Mouse (Mus musculus) ZHBTc4 (cell line): Measurements from ENCODE around the gene Dpp7.

Experiments
- DNase-seq: peaks from one replicate; pipeline ENCODE4 v3.0.0-alpha.2; 2011; ENCODE audit warnings: low read depth, low spot score

The Dpp7 gene

DNA sequence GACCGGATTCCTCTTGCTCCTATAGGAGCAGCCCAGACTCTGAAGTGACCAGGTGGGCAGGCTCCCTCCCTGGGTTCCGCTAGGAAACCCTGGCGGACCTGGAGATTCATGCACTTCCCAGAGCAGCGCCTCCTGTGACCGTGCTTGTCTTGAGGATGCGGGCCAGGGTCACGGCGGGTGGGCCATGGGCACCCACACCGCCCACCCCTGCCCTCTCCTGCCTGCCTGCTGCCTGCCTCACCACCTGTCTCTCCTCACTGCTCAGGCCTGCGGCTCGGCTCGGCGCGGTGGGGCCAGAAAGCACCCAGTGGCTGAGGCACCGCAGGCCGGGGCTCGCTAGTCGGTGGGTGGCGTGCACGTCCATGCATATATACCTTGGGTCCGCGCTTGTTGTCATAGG is 45.2 kb downstream of the Dpp7 start:
- peak; percentile 45 for DNase-seq

- DNase-seq: no peak
Measured at GRCm38 (mm10) chr2:25310180-25310579, 46.0 kb downstream of the Dpp7 start.

DNA sequence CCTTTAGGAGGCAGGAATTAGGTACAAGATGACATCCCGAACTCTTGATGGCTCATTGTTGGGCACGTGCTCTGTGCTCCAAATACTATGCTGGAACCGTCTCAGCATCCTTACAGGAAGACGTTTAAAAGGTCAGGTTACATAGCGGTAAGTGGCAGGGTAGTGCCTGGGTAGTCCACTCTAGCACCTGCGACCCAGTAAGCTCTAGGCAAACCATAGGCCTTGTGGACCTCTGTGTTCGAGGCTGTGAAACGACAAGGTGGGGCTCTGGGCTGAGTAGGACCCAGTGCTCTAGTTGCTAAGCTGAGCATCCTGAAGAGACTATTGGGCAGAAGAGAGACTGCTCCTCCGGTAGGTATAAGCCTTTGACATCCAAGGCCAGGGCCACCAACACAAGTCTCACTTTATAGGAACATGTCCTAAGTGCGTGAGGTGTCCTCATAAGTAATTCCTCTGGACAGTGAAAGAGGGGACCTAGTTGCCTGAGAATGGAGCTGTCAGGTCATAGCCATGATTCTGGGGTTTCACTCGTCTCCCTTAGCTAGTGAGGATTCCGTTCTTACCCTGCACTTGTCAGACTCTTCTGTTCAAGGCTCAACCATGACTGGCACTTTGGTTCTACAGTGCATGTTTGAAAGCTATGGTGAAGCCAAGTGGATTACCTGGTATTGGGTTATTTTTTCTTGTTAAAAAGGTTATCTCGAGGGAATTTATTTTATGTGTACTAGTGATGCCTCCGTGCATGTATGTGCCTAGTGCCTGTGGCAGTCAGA is 50.4 kb downstream of the Dpp7 start:
- DNase-seq: no peak

DNA sequence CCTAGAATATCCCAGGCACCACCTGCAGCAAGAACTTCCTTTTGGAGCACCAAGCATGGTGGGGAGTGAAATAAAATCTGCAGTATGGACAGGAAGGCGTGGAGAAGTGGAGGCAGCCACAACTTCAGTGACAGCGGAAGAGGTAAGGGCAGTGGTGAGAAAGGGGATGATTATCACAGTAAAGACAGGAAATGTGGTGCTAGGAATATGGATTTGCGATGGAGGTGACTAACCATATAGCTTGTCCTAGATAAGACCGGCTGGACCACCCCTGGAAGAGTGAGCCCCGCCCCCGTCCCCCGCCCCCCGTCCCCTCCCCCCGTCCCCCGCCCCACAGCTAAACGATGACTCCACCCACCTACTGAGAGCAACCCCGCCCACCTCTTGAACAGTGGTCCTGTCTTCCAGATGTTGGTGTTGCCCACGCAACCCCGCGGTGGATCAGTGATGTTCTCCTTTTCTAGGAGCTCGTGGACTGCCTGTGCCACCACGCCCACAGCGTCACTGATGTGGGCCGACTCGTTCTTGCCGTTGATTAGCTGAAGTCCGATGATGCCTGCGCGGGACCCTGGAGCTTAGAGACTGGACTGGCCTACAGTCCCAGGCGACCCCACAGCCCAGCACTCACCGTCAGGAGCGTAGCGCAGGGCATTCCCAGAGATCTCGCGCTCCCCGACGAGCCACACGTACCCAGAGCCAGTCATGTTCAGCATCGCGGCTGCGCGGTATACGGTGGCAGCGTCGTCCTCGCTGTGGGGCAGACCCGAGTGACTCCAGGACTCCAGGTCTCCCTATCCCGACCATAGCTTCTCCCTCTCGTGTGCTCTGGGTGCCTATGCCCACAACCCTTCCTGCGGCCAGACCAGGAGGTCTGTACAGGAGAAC is 51.3 kb downstream of the Dpp7 start:
- peak; percentile 60 for DNase-seq

DNA sequence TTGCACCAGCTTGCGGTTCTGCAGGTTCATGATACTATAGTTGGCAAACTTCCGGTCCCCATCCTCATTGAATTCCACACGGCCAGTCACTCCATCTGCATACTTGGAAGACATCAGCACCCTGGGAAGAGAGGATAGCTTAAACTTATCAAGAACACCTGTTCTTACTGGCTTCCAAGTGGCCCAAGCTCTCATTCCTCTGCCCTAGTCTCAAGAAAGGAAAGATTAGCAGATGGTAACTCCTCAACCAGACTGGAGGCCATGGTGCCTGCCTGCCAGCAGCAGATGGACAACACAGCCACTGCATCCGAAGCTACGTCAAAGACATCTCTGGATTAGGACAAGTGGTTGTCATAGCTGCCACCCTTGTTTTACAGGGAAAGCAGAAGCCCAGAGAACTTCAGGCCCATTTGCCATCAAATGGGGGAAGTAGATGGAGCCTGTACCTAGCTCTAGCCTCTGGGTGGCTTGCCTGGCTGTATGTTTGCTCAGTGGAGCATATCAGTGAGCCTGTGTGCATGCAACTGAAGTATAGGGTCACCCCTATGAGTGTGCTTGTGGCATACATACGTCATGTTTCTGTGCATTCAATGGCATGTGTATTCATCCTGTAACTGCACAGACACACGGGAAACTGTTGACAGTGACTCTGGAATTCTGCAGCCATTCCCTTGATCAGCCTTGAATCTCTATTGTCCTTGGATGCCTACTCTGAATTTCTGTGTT is 52.1 kb downstream of the Dpp7 start:
- DNase-seq: no peak

GRCm38 (mm10) chr2:25303452-25303851 is 52.7 kb downstream of the Dpp7 start:
- DNase-seq: no peak
